Mouse (Mus musculus) neural tube, embryonic 10.5 days (tissue): Measurements from ENCODE around the gene Zfp119b.
"Not testable (repeated sequence)": the region's sequence is repeated elsewhere in the genome, so short reads cannot be mapped to it uniquely, and the experiment has no call there.

Source experiments
- DNase-seq: peaks from one replicate; pipeline ENCODE4 v3.0.0-alpha.2; 2017; ENCODE audit warnings: low spot score; ENCODE audit errors: extremely low spot score

Gene Zfp119b

DNA sequence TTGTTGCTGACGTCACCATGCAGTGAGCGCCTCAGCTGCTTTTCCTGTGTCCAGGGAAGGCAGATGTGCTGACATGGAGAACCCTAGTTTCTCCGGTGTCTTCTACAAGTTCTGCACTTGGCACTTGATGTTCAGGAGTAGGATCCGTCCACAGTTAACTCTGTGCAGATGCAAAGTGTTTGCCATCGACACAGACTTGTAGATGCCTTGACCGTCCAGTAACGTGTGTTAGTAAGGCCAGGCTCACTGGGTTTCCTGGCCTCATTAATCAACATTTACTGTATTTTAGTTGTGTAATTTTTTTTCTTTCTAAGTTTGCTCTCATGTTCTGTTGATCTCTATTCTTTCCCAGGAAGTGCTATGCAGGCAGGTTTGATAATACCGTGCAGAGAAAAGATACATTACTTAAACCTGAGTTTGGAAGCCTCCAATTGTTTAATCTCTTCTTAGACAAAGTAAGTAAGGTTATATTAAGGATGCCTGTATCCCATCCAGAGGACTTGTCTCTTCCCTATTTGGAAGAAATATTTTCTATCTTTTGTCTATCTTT lies 56.8 kb downstream of the Zfp119b start:
- DNase-seq: not testable (repeated sequence)
